Mouse (Mus musculus): Measurements from ENCODE around the gene Txnrd2. TPM values are rescaled to one million over a fixed set of nuclear protein-coding genes. Genes with fewer than 3 reads are reported as not detected.

Gene Txnrd2
- polyA plus RNA-seq, 1 experiment from 2014 or later: 23.4 TPM

- Histone ChIP-seq H3K27me3 (no peaks in the 10 kb centered on the region), H3K27ac (no peak overlapping the region), H3K9ac (no peak overlapping the region), H3K4me2 (no peak overlapping the region), H3K4me1 (no peaks in the 10 kb centered on the region), H3K4me3 (no peak overlapping the region), H3K36me3 (ENCODE audit: poor library complexity, severe bottlenecking) (peaks cover 6% of the 10 kb centered on the region; the same call in 1 of the 2 replicates), H3K9me3 (replicated peaks) (no peaks in the 10 kb centered on the region)
- WGBS: 94% methylated on average over 6 of the region's 6 CpGs
- ATAC-seq: no peak
These were observed 9.9 kb downstream of the Txnrd2 start for GRCm38 (mm10) chr16:18436128-18436527.

GRCm38 (mm10) chr16:18443385-18443841, 17.2 kb downstream of the Txnrd2 start:
- Histone ChIP-seq H3K9ac (no peak overlapping the region), H3K4me3 (no peak overlapping the region), H3K4me1 (no peaks in the 10 kb centered on the region), H3K9me3 (replicated peaks) (no peaks in the 10 kb centered on the region), H3K27me3 (no peaks in the 10 kb centered on the region), H3K4me2 (no peak overlapping the region), H3K27ac (no peak overlapping the region), H3K36me3 (ENCODE audit: poor library complexity, severe bottlenecking) (peaks cover 11% of the 10 kb centered on the region; the same call in 1 of the 2 replicates)
- peak; percentile 94 for ATAC-seq
- WGBS: 27% methylated on average over 8 of the region's 8 CpGs

- H3K27ac ChIP-seq: no peak overlapping the region
- no peak overlapping the region for H3K4me2 ChIP-seq
- ATAC-seq: no peak
- H3K9me3 ChIP-seq (replicated peaks): no peaks in the 10 kb centered on the region
- no peaks in the 10 kb centered on the region; the same call in 1 of the 2 replicates for H3K36me3 ChIP-seq (ENCODE audit: poor library complexity, severe bottlenecking)
- no peaks in the 10 kb centered on the region for H3K4me1 ChIP-seq
- no peak overlapping the region for H3K9ac ChIP-seq
- no peak overlapping the region for H3K4me3 ChIP-seq
- H3K27me3 ChIP-seq: no peaks in the 10 kb centered on the region
These were observed 21.1 kb downstream of the Txnrd2 start for GRCm38 (mm10) chr16:18447243-18447642.

DNA sequence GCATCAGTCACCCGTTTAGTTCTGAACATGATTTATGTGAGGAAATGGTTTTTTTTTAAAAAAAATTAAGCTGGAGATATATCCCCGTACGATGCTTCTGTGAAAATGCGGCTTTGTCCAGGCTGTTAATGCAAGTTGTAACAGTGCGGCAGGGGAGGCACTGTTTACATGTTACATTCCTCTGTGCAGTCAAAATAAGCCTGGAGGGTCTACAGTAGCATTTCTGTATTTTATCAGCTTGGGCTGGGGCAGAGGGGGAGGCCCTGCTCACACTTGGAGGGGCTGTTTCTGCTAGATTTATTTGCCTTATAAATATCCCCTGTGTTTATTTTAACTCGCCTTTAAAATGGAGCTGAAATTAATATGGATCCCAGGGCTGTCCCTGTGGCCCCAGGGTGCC, 21.9 kb downstream of the Txnrd2 start:
- Histone ChIP-seq H3K27ac (no peak overlapping the region), H3K36me3 (ENCODE audit: poor library complexity, severe bottlenecking) (no peaks in the 10 kb centered on the region; the same call in 1 of the 2 replicates), H3K4me1 (no peaks in the 10 kb centered on the region), H3K27me3 (no peaks in the 10 kb centered on the region), H3K9ac (0 out of 2 replicates have a peak overlapping the region, but pooled peaks have one; percentile 8), H3K4me3 (no peak overlapping the region), H3K4me2 (no peak overlapping the region), H3K9me3 (replicated peaks) (no peaks in the 10 kb centered on the region)
- WGBS: 85% methylated on average over 6 of the region's 6 CpGs
- no peak for ATAC-seq

DNA sequence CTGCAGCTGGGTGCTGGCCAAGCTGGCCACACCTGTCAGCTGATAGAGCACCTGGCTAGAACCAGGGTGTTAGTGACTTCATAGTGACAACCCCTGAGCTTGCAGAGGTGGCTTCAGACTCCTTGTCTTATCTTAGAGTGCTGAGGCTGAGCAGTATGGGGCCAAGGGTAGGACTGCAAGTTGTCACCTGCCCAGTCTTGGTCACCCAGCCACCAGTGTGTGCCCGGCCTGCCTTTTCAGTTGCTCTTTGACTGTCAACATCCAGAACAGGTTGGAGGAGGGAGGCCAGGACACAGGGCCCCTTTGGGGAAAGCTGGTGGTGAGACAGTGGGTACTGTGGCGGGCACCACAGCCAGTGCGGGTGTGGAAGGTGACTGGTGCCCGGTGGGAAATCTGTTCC, 22.8 kb downstream of the Txnrd2 start:
- ATAC-seq: no peak
- Histone ChIP-seq H3K36me3 (ENCODE audit: poor library complexity, severe bottlenecking) (no peaks in the 10 kb centered on the region; the same call in 1 of the 2 replicates), H3K9me3 (replicated peaks) (no peaks in the 10 kb centered on the region), H3K27ac (no peak overlapping the region), H3K4me3 (no peak overlapping the region), H3K27me3 (no peaks in the 10 kb centered on the region), H3K4me2 (no peak overlapping the region), H3K9ac (no peak overlapping the region), H3K4me1 (no peaks in the 10 kb centered on the region)
- 100% methylated on average over 4 of the region's 4 CpGs for WGBS

DNA sequence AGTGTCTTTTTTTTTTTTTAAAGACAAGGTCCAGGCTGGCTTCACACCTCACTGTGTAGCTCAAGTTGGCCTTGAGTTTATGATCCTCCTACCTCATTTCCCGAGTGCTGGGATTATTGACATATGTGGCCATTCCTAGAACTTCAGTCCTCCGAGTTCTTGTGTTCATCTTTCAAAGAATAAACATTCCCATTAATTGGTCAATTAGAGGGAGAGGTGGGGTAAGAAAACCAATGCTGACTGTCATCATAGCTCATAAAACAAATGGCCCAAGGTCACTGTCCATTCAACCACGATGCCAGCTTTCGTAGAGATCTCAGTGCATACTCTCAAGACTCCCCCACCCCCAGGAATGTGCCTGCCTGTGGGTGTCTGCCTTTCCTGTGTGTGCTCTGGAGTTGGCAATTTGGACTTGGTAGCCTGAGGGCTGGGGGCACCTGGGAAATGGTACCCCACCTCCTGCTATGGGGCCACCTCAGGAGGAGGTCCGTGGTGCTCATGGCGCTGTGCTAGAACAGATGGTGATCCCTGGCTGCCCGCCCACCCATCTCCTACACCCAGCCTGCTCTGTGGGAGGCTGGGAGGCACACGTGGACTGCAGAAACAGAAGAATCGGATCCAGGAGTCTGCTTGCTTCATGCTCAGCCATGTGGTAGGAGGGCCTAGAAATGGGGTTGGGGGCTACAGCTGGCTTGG, 25.4 kb downstream of the Txnrd2 start:
- H3K27me3 ChIP-seq: no peaks in the 10 kb centered on the region
- H3K4me3 ChIP-seq: no peak overlapping the region
- 0 out of 2 replicates have a peak overlapping the region, but pooled peaks have one; percentile 21 for H3K27ac ChIP-seq
- 58% methylated on average over 9 of the region's 9 CpGs for WGBS
- H3K4me2 ChIP-seq: no peak overlapping the region
- no peak overlapping the region for H3K9ac ChIP-seq
- peak; percentile 65 for ATAC-seq
- peaks cover 9% of the 10 kb centered on the region; the same call in 1 of the 2 replicates for H3K36me3 ChIP-seq (ENCODE audit: poor library complexity, severe bottlenecking)
- H3K9me3 ChIP-seq (replicated peaks): no peaks in the 10 kb centered on the region
- no peaks in the 10 kb centered on the region for H3K4me1 ChIP-seq

- Histone ChIP-seq H3K9ac (no peak overlapping the region), H3K4me3 (no peak overlapping the region), H3K4me2 (no peak overlapping the region), H3K9me3 (replicated peaks) (no peaks in the 10 kb centered on the region), H3K4me1 (no peaks in the 10 kb centered on the region), H3K27ac (0 out of 2 replicates have a peak overlapping the region, but pooled peaks have one; percentile 21), H3K27me3 (no peaks in the 10 kb centered on the region), H3K36me3 (ENCODE audit: poor library complexity, severe bottlenecking) (peaks cover 13% of the 10 kb centered on the region; the same call in 1 of the 2 replicates)
- 82% methylated on average over 8 of the region's 8 CpGs for WGBS
- ATAC-seq: 0 out of 2 replicates have a peak, but pooled peaks have one; percentile 16
These were observed 26.2 kb downstream of the Txnrd2 start for GRCm38 (mm10) chr16:18452361-18452862.

GRCm38 (mm10) chr16:18453846-18454245, 27.7 kb downstream of the Txnrd2 start:
- WGBS: 68% methylated on average over 5 of the region's 5 CpGs
- no peak overlapping the region for H3K27ac ChIP-seq
- ATAC-seq: no peak
- H3K9me3 ChIP-seq (replicated peaks): no peaks in the 10 kb centered on the region
- H3K4me2 ChIP-seq: no peak overlapping the region
- H3K4me3 ChIP-seq: no peak overlapping the region
- H3K27me3 ChIP-seq: no peaks in the 10 kb centered on the region
- peaks cover 1% of the 10 kb centered on the region for H3K4me1 ChIP-seq
- H3K36me3 ChIP-seq (ENCODE audit: poor library complexity, severe bottlenecking): peaks cover 13% of the 10 kb centered on the region; the same call in 1 of the 2 replicates
- H3K9ac ChIP-seq: 0 out of 2 replicates have a peak overlapping the region, but pooled peaks have one; percentile 23

- no peak overlapping the region for H3K9ac ChIP-seq
- peaks cover 13% of the 10 kb centered on the region; the same call in 1 of the 2 replicates for H3K36me3 ChIP-seq (ENCODE audit: poor library complexity, severe bottlenecking)
- H3K27ac ChIP-seq: no peak overlapping the region
- H3K9me3 ChIP-seq (replicated peaks): no peaks in the 10 kb centered on the region
- H3K4me2 ChIP-seq: no peak overlapping the region
- no peak for ATAC-seq
- H3K4me1 ChIP-seq: peaks cover 17% of the 10 kb centered on the region
- H3K4me3 ChIP-seq: no peak overlapping the region
- H3K27me3 ChIP-seq: no peaks in the 10 kb centered on the region
- 91% methylated on average over 6 of the region's 6 CpGs for WGBS
These were observed 29.2 kb downstream of the Txnrd2 start for GRCm38 (mm10) chr16:18455407-18455806.

DNA sequence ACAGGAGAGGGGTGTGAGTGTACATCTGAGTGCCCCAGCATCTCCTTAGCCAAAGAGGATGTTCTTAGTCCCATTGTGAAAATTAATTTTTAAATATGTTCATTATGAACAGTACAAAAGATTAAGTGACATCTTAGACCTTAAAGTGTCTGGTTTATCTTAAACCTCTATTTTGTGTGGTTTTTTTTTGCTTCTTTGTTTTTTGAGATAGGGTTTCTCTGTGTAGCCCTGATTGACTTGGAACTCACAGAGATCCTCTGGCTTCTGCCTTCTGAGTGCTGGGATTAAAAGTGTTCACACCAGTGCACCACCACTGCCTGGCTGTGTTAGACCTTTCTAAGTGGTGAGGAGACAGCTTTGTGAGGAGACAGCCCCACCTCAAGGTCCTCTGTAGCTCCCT, 32.5 kb downstream of the Txnrd2 start:
- H3K4me3 ChIP-seq: no peak overlapping the region
- no peaks in the 10 kb centered on the region for H3K9me3 ChIP-seq (replicated peaks)
- peaks cover 13% of the 10 kb centered on the region; the same call in 1 of the 2 replicates for H3K36me3 ChIP-seq (ENCODE audit: poor library complexity, severe bottlenecking)
- H3K9ac ChIP-seq: peak overlapping the region; percentile 3; the same call in 1 of the 2 replicates
- ATAC-seq: no peak
- no peak overlapping the region for H3K27ac ChIP-seq
- no peak overlapping the region for H3K4me2 ChIP-seq
- H3K27me3 ChIP-seq: 0 out of 2 replicates have a peak, but pooled peaks cover 4% of the 10 kb centered on the region
- peaks cover 17% of the 10 kb centered on the region for H3K4me1 ChIP-seq

GRCm38 (mm10) chr16:18459335-18459954, 33.3 kb downstream of the Txnrd2 start:
- peak overlapping the region; percentile 48 for H3K4me2 ChIP-seq
- peak; percentile 20 for ATAC-seq
- WGBS: 6% methylated on average over 12 of the region's 12 CpGs

DNA sequence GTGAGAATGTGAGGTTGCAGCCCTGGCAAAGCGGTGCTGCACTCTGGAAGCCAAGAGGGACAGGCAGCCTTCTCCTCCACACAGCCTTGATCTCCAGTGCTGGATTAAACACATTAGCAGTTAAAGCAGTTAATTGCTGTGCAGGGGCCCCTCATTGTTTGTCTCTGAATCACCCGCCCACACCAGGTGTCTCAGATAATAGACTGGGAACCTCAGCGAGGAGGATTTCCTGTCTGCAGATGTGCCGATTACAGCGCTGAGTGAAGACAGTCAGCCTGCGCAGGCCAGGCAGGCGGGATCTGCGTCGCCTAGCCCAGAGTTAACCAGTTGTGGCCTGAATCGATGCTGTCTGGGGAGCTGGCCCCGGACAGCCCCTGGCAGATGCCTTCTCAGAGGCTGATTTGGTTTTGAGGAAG, 33.8 kb downstream of the Txnrd2 start:
- 0 out of 2 replicates have a peak, but pooled peaks cover 4% of the 10 kb centered on the region for H3K27me3 ChIP-seq
- peaks cover 9% of the 10 kb centered on the region; the same call in 1 of the 2 replicates for H3K36me3 ChIP-seq (ENCODE audit: poor library complexity, severe bottlenecking)
- H3K4me1 ChIP-seq: peaks cover 17% of the 10 kb centered on the region
- peak; percentile 82 for ATAC-seq
- no peaks in the 10 kb centered on the region for H3K9me3 ChIP-seq (replicated peaks)
- 4% methylated on average over 11 of the region's 11 CpGs for WGBS
- H3K27ac ChIP-seq: peak overlapping the region; percentile 65
- H3K4me2 ChIP-seq: peak overlapping the region; percentile 48
- peak overlapping the region; percentile 7; the same call in 1 of the 2 replicates for H3K4me3 ChIP-seq
- peak overlapping the region; percentile 50 for H3K9ac ChIP-seq

More at GRCm38 (mm10) chr16:18459335-18459954, 33.3 kb downstream of the Txnrd2 start:
- Histone ChIP-seq H3K9me3 (replicated peaks) (no peaks in the 10 kb centered on the region), H3K4me1 (peaks cover 17% of the 10 kb centered on the region), H3K27me3 (0 out of 2 replicates have a peak, but pooled peaks cover 4% of the 10 kb centered on the region), H3K4me3 (0 out of 2 replicates have a peak overlapping the region, but pooled peaks have one; percentile 7), H3K36me3 (ENCODE audit: poor library complexity, severe bottlenecking) (peaks cover 12% of the 10 kb centered on the region; the same call in 1 of the 2 replicates), H3K27ac (peak overlapping the region; percentile 65), H3K9ac (peak overlapping the region; percentile 50)

All from forebrain, embryonic 13.5 days (tissue).